18 mouse cellular contexts compared by ENCODE assay signal in genomic region chr10:7133005-7133404, GRCm38 (mm10).
DNase-seq lines count a peak whose midpoint lies in the region; ATAC-seq and TF ChIP-seq lines count a peak whose summit lies in the region.
"Had no signal": no experiment of that assay in that cellular context is flagged by ENCODE, and none has a peak within 500 bp of the region (broad histone marks: within the 10 kb centered on the region; RNA-seq: fewer than 3 reads in every experiment).

No protein-coding gene starts in this region.

- H3K4me2 ChIP-seq in myocyte (ENCODE audit: low read depth), result no peak overlapping the region
- no peak overlapping the region for H3K4me2 ChIP-seq in midbrain, postnatal 0 days (ENCODE audit: low read depth, low read length, poor library complexity, severe bottlenecking)

- H3K27me3 ChIP-seq in myocyte (ENCODE audit: control insufficient read depth, insufficient read depth, insufficient read length), result no peaks in the 10 kb centered on the region
- H3K27me3 ChIP-seq in midbrain, postnatal 0 days (ENCODE audit: insufficient read depth, low read length), result no peaks in the 10 kb centered on the region
- H3K27me3 ChIP-seq: CH12.LX, Patski had no signal

- H3K4me3 ChIP-seq in myocyte, result no peak overlapping the region
- H3K4me3 ChIP-seq in midbrain, postnatal 0 days (ENCODE audit: low read depth, low read length), result no peak overlapping the region

- no peaks in the 10 kb centered on the region for H3K4me1 ChIP-seq in midbrain, postnatal 0 days (ENCODE audit: insufficient read depth, low read length)

- TF ChIP-seq POLR2A in myocyte (IDR thresholded peaks at IDR 0.05; ENCODE audit: insufficient read length, low read depth), result no peak

- H3K36me3 ChIP-seq in myocyte (ENCODE audit: control insufficient read depth, insufficient read depth), result peaks cover 29% of the 10 kb centered on the region
- no peaks in the 10 kb centered on the region for H3K36me3 ChIP-seq in midbrain, postnatal 0 days (ENCODE audit: insufficient read depth, low read length)
- H3K36me3 ChIP-seq: G1E had no signal

- no peak for ATAC-seq in midbrain, postnatal 0 days (ENCODE audit: low FRiP score)
- ATAC-seq: activated CD4-positive, CD25-positive, alpha-beta regulatory T cell, adult 4 months; CD4-positive, CD25-positive, alpha-beta regulatory T cell, adult 4 months; Patski had no signal

- H3K9me3 ChIP-seq in midbrain, postnatal 0 days (ENCODE audit: low read length), result no peaks in the 10 kb centered on the region
- H3K9me3 ChIP-seq: G1E had no signal

- no peaks in the 10 kb centered on the region for H3K79me2 ChIP-seq in myocyte (ENCODE audit: control insufficient read depth, insufficient read depth)

- H3ac ChIP-seq in myocyte (ENCODE audit: control insufficient read depth, insufficient read length), result no peak overlapping the region

- no peak for DNase-seq in midbrain, postnatal 0 days (ENCODE audit: low spot score)
- DNase-seq: adrenal gland, adult 2 months; adrenal gland, adult 8-10 months; adrenal gland, postnatal 10 days; adrenal gland, postnatal 14 days; adrenal gland, postnatal 25 days; adrenal gland, postnatal 36 days; B cell, adult 2 months; cerebellum, adult 11 months; cerebellum, adult 11-12 months; cerebellum, adult 18-20 months; cerebellum, adult 2 months had no signal

- TF ChIP-seq CTCF in midbrain, postnatal 0 days (IDR thresholded peaks at IDR 0.05), result no peak

- WGBS in midbrain, postnatal 0 days, result 94% methylated on average over 5 of the region's 5 CpGs

- H3K27ac ChIP-seq in midbrain, postnatal 0 days (ENCODE audit: low read depth, low read length), result no peak overlapping the region

- H3K9ac ChIP-seq in midbrain, postnatal 0 days (replicated peaks; ENCODE audit: low read length, poor library complexity, severe bottlenecking), result no peak overlapping the region

TF ChIP-seq in myocyte, 11 proteins besides CTCF, POLR2A, EP300 and RAD21:
- TF ChIP-seq MYOG (IDR thresholded peaks at IDR 0.05; ENCODE audit: control insufficient read depth in 1 of 3, insufficient read depth in 1 of 3, insufficient read length in 2 of 3, low read depth in 2 of 3), result peak in 1 of 3 experiments; percentile 53
- TF ChIP-seq CEBPB (IDR thresholded peaks at IDR 0.05; ENCODE audit: insufficient read depth, poor library complexity, severe bottlenecking), result no peak
- TF ChIP-seq TCF12 (IDR thresholded peaks at IDR 0.05; ENCODE audit: insufficient read depth, poor library complexity, severe bottlenecking), result no peak
- TF ChIP-seq MYOD1 (IDR thresholded peaks at IDR 0.05; ENCODE audit: control insufficient read depth in 1 of 3, insufficient read length in 2 of 3, low read depth in 2 of 3), result peak in 2 of 3 experiments; percentile 41 to 52
- no peak for TF ChIP-seq POLR2AphosphoS2 (IDR thresholded peaks at IDR 0.05; ENCODE audit: insufficient read length, low read depth)
- no peak for TF ChIP-seq REST (IDR thresholded peaks at IDR 0.05; ENCODE audit: insufficient read depth, insufficient read length)
- TF ChIP-seq TCF3 (IDR thresholded peaks at IDR 0.05; ENCODE audit: insufficient read length, low read depth), result peak; percentile 46
- no peak for TF ChIP-seq E2F4 (IDR thresholded peaks at IDR 0.05; ENCODE audit: insufficient read depth)
- no peak for TF ChIP-seq USF1 (IDR thresholded peaks at IDR 0.05; ENCODE audit: low read depth)
- TF ChIP-seq SRF (IDR thresholded peaks at IDR 0.05; ENCODE audit: control insufficient read depth, insufficient read length, low read depth), result no peak
- no peak for TF ChIP-seq MAX (IDR thresholded peaks at IDR 0.05; ENCODE audit: low read depth)
TF ChIP-seq in myocyte: peak in this region for 3.
